Mouse (Mus musculus) cerebellum, adult (tissue): ENCODE measurements around the gene Stxbp6.

Experiments
- ATAC-seq: cut with Nextera tagmentation; 2 replicates; pipeline ENCODE4 v1.9.2; 2017; ENCODE audit warnings: mild to moderate bottlenecking, moderate library complexity, mixed read lengths; ENCODE audit not compliant: insufficient number of reproducible peaks, low FRiP score, low TSS enrichment

Stxbp6 gene

DNA sequence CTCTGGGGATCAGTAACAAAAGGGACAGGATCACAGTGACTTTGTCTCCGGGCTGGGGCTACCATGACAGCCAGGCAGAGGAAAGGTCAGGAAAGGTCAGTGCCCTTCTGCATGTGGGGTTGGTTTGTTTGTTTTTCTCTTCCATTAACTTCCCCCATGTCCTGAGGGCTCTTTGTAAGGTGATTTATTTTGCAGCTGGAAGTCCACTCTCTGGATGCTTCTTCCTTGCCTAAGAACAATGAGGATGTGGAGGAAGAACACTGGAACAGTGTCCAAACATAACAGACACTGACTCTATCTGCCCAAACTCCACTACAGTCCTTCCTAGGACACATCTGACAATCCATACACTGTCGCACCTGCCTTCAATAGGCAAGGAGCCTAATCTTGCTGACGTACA is 146.1 kb downstream of the Stxbp6 start:
- no peak for ATAC-seq

DNA sequence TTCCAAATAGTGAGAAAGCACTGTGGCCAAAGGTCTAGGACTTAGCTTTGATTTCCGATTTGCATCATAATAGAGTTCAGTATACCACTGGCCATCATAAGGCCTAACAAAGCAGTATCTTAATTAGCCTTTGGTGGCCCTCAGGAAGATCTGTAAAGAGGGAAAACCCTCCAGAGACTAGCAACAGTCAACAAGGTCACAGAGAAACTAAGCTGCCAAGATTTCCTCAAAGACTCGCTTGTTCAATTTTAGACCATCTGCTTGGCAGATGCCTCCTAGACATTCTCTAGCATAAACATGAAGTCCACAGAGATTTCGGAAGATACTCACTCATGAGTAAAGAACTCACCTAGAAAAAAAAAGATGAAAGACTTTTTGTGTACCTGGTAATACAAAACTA is 148.6 kb downstream of the Stxbp6 start:
- no peak for ATAC-seq

DNA sequence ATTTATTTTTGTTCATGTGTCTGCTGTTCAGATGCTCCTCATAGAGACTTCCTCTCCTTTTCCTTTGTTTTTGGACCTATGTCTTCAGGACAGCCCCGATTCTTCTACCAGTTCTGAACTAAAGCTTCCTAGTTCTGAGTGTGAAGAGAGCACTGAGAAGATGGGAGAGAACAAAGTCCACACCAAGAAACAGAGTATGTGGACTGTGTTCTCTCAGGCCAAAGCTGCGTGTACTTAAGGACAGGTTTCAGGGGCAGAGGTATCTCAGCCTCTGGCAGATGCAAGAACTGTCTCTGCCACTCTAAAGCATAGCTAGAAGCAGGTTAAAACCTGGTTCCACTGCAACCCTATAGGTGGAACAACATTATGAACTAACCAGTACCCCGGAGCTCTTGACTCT is 151.2 kb downstream of the Stxbp6 start:
- no peak; the same call in 1 of the 2 replicates for ATAC-seq

DNA sequence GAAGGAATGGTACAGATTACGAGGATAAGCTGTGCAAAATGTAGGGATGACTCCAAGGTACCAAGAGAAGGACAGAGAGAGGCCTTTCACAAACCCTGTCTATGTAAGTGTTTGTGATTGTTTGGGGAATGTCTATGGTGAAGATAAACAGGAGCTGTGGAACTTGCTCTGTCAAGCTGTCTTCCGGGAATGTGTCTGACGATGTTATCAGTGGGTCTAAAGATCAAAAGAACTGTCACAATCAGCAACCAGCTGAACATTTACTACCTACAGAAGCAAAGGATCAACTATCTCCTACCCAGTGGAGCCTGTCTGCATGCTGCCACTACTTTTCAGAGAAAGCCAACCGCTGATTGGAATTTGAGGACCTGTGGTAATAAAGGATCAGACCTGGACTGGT is 152.3 kb downstream of the Stxbp6 start:
- ATAC-seq, result no peak

- ATAC-seq, result no peak
These were observed 154.9 kb downstream of the Stxbp6 start for GRCm38 (mm10) chr12:44919613-44920012.

- no peak for ATAC-seq
These were observed 155.6 kb downstream of the Stxbp6 start for GRCm38 (mm10) chr12:44918929-44919328.

GRCm38 (mm10) chr12:44913854-44914253 is 160.7 kb downstream of the Stxbp6 start:
- no peak for ATAC-seq

GRCm38 (mm10) chr12:44908028-44908702 is 166.3 kb downstream of the Stxbp6 start:
- no peak for ATAC-seq

GRCm38 (mm10) chr12:44906001-44906400 is 168.5 kb downstream of the Stxbp6 start:
- ATAC-seq, result no peak

- no peak for ATAC-seq
These were observed 171.2 kb downstream of the Stxbp6 start for GRCm38 (mm10) chr12:44903205-44903732.

- no peak for ATAC-seq
These were observed 175.2 kb downstream of the Stxbp6 start for GRCm38 (mm10) chr12:44899173-44899870.

DNA sequence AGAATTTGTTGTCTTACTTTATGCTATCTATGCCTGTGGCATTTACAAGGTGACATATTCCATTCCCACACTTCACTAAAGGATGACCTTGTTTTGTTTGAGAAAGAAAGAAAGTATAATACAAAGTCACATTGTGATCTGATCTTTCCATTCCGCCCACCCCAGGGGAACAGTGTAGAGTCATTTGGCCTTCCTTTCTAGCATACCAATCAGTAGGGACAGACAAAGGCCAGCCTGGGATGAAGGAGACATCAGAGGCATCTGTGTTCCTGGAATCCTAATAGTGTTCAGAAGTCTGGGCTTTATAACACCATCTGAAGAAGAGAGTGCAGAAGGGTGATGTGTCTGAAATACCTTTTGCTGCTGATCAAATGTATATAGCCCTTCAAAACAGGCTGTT is 178.0 kb downstream of the Stxbp6 start:
- ATAC-seq, result no peak

DNA sequence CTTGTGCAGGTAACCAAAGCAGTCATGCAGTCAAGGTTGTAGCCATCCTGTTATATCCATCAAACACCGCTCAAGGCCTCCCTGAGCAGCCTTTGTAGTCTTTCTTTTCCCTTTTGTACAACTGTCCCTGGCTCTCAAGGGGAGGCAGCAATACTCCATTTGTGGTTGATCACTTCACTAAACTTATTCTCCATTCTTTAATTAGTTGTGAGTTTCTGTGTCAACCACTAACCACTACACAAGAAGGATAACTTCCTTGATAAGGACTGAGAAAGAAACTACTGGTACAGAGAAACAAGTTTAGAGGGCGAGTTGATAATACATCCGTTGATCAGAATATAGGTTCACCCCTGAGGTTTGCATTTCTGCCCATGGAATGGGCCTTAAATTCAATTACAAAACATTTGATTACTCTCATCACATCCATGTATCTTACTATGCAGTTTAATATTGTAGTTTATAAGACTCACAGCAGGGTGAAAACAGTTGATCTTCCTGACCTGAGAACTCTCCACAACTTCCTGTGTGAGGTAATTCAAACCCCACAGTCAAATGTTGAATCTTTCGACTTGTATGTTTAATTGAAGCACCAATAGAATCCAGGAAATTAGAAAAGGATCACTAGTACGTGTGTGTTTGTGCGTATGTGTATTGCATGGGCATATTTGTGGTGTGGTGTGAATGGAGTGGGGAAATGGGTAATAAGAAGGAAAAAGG is 184.7 kb downstream of the Stxbp6 start:
- no peak for ATAC-seq

DNA sequence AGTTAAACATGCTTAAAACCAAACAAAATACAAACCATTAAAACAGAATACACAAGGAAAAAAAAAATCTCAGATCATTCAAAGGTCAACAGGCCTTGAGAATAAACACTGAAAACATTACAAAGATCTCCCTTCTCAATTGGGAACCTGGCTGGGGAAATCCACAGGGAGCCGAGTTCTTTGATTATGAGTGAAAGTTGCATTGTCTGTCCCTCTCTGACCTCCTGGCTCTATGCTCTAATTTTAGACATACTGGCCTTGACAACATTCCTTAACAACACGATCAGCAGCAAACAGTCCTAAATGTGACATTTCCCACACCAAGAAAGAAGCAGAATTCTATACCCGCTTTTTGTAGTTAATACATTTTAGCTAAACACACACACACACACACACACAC is 187.7 kb downstream of the Stxbp6 start:
- no peak for ATAC-seq

- ATAC-seq, result no peak
These were observed 201.8 kb downstream of the Stxbp6 start for GRCm38 (mm10) chr12:44872697-44873096.

DNA sequence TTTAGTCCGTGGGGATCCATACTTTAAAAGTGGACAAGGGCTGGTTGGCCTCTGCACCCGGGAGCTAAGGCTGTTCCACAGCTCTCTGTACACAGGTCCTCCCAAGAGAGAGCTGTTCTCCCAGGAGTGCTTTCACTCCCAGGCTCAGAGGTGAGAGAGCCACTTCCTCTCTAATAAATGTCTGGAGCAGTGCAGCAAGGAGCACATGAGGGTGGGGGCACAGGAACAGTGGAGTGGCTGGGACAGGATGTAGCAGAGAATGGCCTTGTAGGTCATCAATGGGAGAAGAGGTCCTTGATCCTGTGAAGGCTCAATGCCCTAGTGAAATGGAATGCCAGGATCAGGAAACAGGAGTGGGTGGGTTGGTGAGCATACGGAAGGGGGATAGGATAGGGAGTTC is 209.1 kb downstream of the Stxbp6 start:
- no peak for ATAC-seq

DNA sequence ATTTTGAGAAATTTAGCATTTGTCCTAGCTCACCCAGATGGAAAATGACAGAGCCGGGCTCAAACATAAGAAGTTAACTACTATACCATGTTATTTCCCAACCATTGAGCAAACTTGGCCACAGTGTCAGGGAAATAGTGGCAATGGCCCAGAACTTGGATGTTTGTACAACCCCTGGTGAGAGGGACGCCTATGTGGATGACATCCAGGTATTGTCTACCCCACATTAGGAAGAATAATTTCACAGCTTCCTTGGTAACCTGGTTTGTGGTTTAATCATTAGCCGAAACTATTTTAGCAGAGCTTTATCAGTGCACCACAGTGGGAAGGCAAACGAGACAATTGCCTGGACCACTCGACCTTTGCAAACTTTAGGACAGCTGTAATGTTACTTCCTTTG is 215.1 kb downstream of the Stxbp6 start:
- no peak for ATAC-seq

DNA sequence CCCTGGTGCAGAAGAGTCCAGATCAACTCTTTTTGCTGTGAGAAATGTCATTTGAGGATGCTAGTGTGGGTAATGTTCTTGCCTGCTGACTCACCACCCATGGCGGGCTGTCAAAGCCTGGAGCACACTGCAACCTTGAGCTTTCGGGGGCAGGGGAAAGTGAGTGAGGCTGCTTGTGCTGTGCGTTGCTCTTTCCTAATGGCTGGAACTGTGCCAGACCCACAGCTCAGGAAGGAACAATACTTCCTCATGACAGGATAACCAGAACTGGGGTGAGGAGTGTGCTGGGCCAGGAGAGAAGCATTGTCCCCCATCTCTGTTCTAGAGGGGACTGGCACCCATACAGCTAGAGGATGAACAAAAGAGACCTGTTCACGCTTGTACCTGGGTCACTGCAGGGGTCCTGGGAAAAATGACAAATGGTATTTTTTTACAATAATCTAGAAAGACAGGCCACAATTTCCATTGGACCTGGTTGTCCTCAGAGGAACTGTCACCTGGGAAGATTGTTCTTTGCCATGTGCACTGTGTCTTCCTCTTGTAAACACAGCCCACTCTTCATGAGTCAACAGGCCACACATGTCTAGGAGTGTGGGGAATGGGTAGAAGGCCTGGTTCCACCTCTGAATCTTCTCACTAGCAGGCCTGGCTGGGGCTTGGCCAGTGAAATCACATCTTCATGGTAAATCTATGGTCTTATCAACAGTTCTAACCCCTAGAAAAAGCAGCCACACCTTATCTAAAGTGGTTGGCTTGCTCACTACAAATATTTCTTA is 216.2 kb downstream of the Stxbp6 start:
- peak; percentile 47; the same call in 1 of the 2 replicates for ATAC-seq

- no peak for ATAC-seq
These were observed 222.5 kb downstream of the Stxbp6 start for GRCm38 (mm10) chr12:44852024-44852423.

DNA sequence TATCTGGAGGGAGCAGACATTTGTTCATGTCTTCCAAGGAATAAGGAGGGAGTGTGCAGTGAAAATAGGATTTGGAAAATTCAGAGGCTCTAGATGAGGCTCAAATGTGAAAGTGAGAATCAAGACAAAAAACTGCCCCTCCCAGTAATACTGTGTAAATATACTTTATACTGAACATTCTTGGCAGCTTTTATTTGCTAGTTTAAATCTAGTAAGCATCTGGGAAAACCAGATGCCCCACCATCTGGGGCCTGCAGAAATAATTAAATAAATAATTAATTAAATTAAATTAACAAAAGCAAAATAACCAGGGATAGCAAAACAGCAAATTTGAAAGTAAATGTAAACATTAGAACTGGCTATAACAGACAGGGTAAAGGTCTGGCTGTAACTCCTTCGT is 224.0 kb downstream of the Stxbp6 start:
- ATAC-seq, result no peak
